Mouse (Mus musculus) CD8-positive naive resting alpha-beta T cell, adult 2 months (primary cell): Measurements from ENCODE around the gene Ror1.

Experiments
- DNase-seq, 2 experiments: peaks; one replicate each; pipeline ENCODE4 v3.0.0; 2022; ENCODE audit warnings: low read depth in 2 of 2, low spot score in 2 of 2

Gene Ror1

DNA sequence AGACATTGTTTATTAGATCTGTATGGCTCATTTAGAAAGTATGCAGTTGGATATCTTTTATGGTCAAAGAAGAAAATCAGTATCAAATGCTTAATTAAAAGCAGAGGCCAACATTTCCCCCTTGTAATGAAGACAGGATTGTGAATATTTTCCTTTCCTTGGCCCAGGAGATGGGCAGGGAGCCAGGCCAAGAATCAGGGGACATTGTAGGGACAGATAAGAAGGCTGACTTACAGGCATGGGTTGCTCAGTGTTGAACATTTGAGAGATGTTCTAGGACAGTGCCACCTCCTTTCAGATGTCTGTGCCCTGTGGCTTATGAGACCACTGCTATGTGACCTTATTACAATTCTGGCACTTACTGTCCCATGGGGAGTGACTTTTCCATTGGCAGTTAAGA, 18.6 kb downstream of the Ror1 start:
- DNase-seq, result no peak

DNA sequence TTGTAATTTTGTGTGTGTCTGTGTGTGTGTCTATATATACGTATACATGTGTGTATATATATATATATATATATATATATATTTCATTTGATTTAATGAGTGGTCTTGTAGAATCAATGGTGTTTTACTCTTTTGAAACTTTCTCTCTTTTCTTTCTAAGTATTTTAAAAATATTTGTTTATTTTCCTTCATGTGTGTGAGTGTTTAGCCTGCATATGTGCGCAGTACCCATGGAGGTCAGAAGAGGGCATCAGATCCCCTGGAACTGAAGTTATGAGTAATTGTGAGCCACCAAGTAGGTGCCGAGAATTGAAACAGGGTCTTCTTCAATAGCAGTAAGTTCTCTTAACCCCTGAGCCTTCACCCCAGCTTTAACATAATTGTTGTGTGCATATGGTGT, 20.8 kb downstream of the Ror1 start:
- DNase-seq, result no peak

DNA sequence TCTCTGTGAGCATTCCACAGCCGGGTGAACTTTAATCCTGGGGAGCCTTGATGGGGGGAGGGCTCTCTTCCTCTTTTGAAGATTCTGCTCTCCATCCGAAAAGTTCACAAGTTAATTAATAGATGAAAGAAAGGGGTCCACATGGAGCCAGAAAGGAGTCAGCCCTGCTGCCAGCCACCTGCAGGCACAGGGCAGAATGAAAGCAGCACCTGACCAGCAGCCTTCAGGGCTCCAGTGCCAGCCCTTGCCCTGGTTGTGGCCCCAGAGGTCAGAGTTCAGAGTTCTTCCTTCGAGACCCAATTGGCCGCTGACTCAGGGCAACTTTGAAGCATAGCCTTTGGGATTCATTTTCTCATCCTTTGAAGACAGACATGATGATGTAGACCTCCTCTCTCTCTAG, 23.1 kb downstream of the Ror1 start:
- no peak for DNase-seq

DNA sequence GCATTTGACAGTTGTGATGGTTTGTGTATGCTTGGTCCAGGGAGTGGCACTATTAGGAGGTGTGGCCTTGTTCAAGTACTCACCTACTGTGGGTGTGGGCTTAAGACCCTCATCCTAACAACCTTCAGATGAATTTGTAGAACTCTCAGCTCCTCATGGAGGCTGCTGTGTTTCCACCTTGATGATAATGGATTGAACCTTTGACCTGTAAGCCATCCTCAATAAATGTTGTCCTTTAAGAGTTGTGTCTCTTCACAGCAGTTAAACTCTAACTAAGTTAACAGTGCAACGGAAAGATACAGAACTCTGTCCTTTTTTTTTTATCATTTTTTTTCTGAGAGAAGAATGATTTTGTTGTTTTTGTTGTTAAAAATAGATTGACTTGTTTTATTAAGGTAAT, 23.8 kb downstream of the Ror1 start:
- DNase-seq, result no peak

DNA sequence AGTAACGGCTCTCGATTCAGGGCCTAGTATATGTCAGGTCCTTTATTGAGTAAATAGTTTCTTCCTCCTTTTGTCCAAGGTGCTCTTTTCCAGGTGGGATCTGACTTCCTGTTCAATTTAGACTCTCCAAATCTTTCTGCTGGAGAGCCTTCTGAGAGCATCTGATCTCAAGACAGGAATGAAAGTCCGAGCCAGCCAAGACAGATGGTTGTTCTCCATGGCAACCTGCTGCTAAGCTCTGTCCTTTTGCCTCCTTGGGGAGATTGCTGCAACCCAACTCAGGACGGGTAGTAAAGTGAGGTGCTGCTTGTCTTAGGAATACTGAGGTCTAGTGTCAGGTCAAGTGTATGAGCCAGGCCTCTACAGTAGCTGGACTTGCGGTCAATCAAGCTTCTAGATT, 25.0 kb downstream of the Ror1 start:
- DNase-seq, result no peak

DNA sequence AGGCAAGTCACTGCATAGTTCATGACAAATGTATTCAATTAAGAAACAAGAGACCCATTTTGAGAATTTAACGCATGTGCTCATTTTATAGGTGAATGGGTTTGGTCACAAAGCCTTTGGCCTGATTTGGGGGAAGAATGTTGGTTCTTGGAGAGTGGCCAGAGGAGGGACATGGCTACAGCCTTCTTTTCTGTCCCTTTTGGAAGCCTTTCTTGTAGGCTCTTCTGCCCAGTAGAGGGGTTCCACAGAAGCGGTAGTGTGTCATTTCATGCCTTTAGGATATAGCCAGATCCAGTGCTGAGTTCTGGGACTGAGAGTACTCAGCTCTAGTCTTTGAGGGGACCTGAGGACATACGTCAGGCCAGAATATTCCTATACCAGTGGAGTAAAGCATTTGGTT, 26.8 kb downstream of the Ror1 start:
- DNase-seq, result no peak

DNA sequence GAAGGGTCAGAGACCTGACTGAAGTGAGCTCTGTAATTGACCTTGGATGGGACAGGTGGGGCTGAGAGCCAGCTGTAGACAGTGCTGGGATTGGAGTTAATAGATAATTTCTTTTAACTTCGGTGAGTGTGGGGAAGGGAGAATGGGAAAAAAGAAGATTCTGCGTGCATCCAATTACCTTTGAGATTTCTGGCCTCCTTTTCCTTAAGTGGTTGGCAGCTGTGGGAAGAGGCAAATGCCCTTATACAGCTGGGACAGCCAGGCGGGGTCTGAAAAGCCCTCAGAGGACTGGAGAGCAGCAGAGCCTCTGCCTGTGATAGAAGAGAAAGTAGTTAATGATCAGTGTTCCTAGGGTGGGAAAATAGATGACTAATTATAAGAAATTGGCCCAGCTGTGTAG, 27.9 kb downstream of the Ror1 start:
- no peak for DNase-seq

DNA sequence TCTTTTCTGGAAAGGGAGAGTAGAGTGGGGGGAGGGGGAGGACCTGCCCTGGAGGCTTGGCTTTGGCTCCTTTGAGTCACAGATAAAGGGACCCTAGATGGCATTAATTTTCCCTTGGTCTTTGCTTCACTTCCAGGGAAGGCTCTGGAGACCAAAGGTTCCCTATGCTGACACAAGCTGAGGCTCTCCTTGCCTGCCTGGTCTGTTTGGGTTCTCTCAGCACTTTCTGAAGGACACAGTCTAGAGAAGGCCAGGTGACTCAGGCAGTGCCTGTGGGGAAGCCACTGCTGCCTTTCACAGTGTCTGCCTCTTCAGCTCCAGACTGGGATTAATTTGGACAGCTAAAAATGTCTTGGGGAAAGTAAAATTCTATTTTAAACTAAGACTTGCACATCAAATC, 28.5 kb downstream of the Ror1 start:
- no peak for DNase-seq

DNA sequence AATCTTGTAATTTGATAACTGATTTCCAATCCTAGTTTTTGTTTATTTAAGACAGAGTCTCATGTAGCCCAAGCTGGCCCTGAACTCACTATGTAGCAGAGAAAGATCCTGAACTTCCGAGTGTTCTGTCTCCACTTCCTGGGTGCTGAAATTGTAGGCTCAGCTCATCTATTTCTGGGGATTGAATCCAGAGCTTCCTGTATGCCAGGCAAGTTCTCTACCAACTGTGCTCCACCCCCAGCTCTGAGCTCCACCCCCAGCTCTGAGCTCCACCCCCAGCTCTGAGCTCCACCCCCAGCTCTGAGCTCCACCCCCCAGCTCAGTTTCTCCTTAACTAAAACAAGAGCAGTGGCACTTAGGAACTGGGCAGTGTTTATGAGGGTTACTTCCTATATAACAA, 29.3 kb downstream of the Ror1 start:
- no peak for DNase-seq

DNA sequence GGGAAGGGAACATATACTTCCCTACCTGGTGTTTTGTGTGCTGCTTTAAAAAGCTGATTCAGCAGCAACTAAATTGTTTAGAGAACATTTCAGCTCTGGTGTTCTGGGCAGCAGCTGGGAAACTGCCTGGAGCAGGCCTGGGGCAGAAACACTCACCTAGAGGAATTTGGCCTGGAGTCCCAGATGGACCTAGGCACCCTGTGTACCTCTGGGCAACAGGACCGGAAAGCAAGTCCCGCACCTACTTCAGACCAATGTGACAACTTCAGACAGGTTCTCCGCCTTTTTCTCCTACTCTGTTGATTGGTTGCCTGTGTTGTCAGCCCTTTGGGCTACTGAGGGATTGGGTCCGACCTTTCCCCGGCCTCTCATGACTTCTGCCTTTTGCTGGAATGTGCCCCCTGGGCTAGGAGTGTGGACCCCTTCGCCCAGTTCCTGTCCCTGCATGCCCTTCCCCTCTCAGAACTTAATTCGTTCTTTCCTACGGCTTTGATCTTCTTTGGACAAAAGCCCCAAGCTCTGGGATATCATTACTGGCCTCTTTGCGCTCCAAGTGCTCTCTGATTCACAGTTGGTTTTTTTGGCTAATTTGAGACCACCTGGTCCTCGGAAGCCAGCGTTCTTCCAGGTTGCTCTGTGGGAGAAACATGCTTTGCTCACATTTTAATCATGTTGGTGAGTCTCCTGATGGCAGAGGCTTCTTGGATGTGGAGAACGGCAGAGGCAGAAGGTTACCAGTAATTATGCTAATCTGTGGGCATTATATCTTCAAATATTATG, 31.1 kb downstream of the Ror1 start:
- DNase-seq, result no peak

DNA sequence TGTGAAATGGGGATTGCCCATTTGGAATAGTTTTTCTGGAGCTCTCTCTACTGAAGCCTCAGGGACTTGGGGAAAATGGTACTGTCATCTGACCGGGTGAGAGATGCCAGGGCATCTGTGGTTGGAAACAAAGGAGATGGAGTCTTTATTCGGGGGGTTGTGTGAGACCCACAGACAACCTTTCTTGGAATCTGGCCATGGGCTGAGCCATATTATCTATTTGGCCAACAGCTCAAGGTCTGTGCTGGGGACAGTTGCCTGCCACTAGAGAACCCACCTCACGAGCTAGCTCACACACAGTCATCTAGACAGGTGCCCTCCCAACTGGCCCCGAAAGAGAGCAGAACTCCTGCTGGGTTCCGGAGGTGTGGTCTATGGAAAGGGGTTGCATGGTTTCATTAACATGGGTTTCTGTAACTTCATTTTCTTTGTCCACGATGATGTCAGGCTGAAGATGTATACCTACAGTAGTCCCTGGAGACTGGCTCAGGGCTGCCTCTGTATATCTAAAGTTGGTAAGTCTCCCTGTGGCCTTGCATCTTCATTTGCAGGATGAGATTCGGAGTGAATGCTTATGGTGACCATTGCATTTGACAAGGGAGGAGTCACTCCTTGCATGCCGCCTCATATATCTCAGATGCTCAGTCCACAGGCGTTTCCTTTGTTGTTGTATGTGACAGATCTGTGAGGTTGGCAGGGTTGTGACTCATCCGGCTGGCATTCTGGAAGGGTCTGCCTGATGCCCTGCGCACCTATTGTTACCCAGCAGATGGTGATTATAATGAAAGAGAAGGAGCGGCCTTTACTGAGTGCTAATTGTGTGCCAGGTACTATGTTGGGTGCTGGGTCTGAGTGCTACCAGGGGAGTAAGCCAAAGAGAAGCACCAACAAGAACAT, 32.7 kb downstream of the Ror1 start:
- DNase-seq, result no peak

DNA sequence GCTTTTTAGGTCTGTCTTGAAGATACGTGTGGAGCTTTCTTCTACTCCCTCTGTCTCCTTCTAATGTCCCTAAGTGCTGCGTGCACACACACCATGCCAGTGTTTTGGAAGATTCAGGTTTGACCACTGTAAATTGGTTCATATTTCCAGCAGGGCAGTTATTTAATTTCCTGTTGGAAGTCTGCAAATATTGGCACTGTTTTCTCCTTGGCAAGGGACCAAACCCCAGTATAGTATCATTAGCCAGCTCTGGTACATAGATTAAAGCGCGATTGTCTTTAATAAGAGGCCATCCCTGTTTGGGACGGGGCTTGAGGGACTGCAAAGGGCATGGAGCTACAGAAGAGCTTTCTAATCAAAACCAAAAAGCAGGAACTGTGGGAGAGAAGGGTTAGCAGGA, 33.6 kb downstream of the Ror1 start:
- no peak for DNase-seq

DNA sequence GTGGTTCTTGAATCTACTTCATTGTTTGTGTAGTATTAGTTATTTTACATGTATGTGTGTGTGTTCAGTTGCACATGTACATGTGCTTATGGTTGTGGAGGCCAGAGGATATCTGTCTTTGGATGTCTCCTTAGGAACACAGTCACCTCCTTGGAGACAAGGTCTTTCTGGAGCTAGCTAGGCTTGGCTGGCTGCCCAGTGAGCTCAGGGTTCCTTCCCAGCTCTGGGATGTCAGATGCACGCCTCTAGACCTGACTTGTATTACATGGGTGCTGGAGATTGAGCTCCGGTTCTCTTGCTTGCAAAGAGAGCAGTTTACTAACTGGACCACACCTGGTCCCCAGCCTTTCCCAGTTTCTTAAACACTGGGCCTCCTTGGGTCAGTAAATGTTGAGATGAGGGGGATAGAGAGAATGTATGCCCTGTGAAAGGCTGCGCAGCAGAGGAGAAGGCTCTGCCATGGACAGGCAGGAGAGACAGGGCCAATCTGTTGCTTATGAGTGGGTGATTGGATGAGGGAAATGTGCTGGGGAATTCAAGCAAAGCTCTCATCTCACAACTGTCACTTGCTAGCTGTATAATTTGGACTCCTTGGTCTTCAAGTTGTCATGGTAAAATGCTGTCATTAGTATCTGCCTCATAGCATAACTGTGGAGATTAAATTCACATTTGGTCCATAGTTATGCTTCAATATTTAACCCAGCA, 35.3 kb downstream of the Ror1 start:
- DNase-seq, result no peak

DNA sequence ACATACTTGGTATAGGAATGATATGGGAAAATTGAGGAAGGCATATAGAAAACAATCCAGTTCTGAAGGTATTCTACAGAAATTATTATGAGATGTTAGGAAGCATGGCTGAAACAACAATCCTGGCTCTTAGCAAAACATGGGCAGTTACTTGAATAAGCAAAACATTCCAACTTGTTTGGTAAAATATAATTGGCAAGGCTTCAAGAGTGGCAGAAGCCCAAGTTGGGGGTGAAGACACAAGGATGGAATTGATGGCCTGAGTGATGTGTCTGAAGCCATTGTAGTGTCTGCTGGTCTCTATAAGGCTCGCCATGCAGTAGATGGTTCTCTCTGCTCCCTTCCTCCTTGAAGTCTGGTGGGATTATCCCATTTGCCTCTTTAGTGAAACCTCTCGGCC, 35.9 kb downstream of the Ror1 start:
- no peak for DNase-seq

DNA sequence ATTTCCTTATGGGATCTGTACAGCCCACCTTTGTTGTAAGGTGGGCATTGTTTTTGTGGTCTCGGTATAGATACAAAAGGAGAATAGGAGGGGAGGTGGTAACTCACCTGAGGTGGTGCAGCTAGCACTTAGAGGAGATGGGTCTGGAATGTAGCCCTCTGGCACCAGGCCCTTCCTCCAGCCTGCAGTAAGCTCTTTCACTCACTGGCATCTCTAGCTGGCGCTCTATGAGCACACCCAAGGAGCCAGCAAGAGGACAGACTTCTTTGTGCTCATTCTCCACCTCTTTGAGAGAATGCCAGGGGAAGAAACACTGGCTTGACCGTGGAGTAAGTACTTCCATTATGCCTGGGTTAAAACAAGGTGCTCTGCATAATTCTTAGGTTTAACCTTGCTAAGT, 36.7 kb downstream of the Ror1 start:
- no peak for DNase-seq

DNA sequence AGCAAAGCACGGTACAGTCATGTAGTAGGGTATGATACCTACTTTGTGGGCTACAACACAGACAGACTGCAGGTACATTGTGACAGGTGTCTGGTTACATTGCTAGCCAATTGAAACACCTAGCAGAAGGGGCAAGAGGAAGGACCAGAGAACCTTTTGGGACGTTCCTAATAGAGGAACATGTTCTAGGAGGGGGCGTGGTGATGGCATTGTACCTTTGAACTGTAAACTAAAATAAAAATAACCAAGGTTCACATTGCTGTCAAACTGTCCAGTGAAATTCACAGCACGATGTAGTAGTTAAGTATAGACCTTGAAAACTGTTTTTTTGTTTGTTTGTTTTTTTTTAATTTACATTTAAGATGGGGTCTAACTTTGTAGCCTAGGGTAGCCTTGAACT, 40.5 kb downstream of the Ror1 start:
- no peak for DNase-seq

DNA sequence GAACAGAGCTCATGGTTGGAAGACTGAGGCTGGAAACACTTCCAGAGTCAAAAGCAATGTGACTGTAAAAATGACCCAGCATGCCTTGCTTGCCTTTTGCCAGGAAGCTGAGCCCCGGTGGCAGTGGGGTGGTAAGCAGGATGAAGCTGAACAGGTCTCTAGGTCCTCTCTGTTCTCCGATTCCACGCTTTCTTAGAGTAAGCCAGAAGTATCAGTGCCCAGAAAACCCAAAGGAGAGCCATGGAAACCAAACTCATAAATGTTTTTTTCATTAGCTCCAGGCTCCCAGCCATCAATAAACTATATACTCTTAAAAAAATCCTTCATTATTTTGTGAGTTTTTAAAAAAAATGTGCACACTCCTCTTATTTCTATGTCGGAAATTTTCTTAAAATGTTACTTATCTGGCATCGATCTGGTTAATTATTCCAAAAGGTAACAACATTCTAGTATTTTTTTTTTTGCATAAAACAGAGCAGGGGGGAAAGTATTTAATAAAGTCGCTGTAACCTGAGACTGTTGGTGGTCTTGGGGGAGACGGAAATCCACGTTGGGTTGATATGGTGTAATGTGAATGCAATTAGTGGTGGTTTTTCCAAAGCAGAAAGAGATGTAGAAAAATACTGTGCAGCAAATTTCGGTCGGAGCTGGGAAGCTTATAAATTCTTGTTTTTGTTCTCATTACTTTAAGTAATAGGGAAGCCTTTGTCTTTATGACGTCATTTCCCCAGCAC, 41.7 kb downstream of the Ror1 start:
- DNase-seq, result no peak

DNA sequence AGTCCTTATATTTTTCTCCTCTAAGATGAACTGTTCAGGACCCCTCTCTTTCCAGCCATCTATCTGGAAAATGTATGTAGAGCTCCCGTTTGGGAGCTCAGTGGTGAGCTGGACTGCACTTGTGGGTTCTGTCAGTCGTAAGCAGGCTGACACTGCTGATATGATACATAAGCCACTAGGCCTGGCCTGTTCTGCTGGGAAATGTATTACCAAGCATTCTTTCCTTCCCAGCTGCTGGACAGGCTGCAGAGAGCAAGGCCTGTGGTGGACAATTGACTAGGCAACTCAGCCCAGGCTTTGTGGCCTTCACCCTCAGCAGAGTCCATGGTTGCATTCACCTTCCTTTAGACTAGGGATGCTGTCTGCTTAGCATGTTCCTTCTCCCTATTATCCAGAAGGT, 46.0 kb downstream of the Ror1 start:
- no peak for DNase-seq

DNA sequence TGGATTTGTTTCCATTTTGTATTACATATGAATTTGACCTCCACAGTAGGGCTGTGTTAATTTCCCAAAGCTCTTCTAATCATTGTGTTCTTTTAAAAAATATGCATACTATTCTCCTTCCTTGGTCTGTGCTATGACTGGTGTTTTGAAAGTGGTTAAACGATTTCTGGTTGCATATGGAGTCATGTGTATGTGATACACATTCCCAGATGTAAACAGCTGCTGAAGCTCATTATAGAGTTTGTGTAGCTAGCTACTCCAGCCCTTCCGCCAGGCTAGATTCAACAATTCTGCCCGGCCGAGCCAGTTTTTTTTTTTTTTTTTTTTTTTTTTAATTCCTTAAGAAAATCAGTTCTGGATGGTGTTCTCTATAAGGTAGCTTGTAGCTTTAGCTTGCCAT, 49.2 kb downstream of the Ror1 start:
- no peak for DNase-seq

DNA sequence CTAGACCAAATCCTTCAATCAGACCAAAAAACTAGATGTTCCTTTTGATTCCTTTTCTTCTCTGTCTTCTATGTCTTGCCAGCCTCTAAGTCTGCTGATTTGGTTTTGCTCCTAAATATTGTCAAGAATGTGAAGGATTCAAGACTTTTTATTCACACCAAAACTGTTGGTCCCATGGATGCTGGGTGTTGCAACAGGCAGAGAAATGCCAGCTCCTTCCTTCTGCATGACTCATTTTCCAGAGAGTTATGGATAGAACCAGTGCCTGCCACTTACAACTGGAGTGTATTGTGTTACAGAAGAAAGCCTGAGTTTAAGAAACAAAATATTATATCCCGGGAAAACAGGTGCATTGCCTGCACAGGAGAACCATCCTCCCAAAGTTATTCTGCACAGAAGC, 55.2 kb downstream of the Ror1 start:
- DNase-seq, result no peak

DNA sequence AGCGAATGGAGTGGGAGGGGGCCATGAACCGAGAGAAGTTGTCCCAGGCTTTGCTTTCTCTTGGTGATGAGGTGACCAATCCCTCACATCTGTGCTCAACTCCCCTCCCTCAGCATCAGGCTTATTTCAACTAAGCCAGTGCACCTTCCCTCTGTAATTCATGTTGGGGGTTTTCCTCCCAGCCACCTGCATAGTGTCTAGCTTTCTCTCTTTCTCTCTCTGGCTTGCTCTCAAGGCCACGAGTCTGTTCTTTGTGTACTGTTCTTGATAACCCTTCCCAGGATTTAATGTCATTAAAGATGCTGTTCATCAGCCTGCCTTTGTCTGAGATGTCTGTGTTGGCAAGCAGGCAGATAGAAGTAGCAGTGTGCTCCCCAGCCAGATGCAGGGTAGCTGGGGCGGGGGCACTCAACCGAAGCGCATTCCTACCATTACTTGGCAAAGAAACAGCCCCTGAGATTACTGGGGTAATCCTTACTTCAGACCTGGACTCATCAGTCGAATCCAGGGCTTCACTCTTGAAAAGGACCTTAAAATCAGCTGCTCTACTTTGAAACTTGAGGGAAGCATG, 59.1 kb downstream of the Ror1 start:
- no peak for DNase-seq
